Mouse (Mus musculus) heart, embryonic 12.5 days (tissue): Measurements from ENCODE around the gene Samd15. TPM values are rescaled to one million over a fixed set of nuclear protein-coding genes. Genes with fewer than 3 reads are reported as not detected.
"Not testable (repeated sequence)": the region's sequence is repeated elsewhere in the genome, so short reads cannot be mapped to it uniquely, and the experiment has no call there.

Experiments used
- ATAC-seq: fragments of 200-750 bp; cut with Nextera tagmentation; 2 replicates; pipeline ENCODE4 v1.8.0; 2017; ENCODE audit warnings: moderate TSS enrichment, moderate library complexity; ENCODE audit not compliant: insufficient number of reproducible peaks, low FRiP score
- H3K27ac ChIP-seq: fragments of 300-500 bp; sonication (generic); 2 replicates; pipeline ENCODE4 v1.5.1; 2016; ENCODE audit warnings: mild to moderate bottlenecking, moderate library complexity; ENCODE audit not compliant: poor library complexity, severe bottlenecking
- H3K27me3 ChIP-seq: fragments of 300-500 bp; sonication (generic); replicated peaks from 2 replicates; pipeline ENCODE4 v1.6.1; 2016; ENCODE audit warnings: mild to moderate bottlenecking, moderate library complexity
- H3K36me3 ChIP-seq: fragments of 300-500 bp; sonication (generic); 2 replicates; pipeline ENCODE4 v1.6.1; 2016; ENCODE audit warnings: mild to moderate bottlenecking, moderate library complexity
- H3K4me1 ChIP-seq: fragments of 300-500 bp; sonication (generic); replicated peaks from 2 replicates; pipeline ENCODE4 v1.6.1; 2016; ENCODE audit warnings: mild to moderate bottlenecking
- H3K4me2 ChIP-seq: fragments of 300-500 bp; sonication (generic); 2 replicates; pipeline ENCODE4 v1.6.1; 2016; ENCODE audit warnings: mild to moderate bottlenecking, moderate library complexity
- H3K4me3 ChIP-seq: fragments of 300-500 bp; sonication (generic); 2 replicates; pipeline ENCODE4 v1.5.1; 2016; ENCODE audit warnings: mild to moderate bottlenecking
- H3K9ac ChIP-seq: fragments of 300-500 bp; sonication (generic); 2 replicates; pipeline ENCODE4 v1.6.1; 2016; ENCODE audit warnings: mild to moderate bottlenecking, moderate library complexity
- H3K9me3 ChIP-seq: fragments of 300-500 bp; sonication (generic); replicated peaks from 2 replicates; pipeline ENCODE4 v1.6.1; 2016; ENCODE audit warnings: mild to moderate bottlenecking, moderate library complexity
- WGBS: fragments of 180-500 bp; shearing (Covaris S2); methylation state at CpG from one replicate; pipeline ENCODE4 v1.1.7; 2016; 5-methylcytosine and 5-hydroxymethylcytosine counted together
- polyA plus RNA-seq: library from polyadenylated mRNA; unstranded; fragments of >200 nt; fragmentation: Nextera tagmentation; extraction: Ambion mirVana; gene quantifications from 2 replicates; pipeline ENCODE4 v1.2.1, GENCODE M21; 2016

The Samd15 gene
- polyA plus RNA-seq, 1 experiment from 2014 or later = 1.3 TPM

GRCm38 (mm10) chr12:87198792-87199191 lies 731 bp upstream of the Samd15 start:
- no peaks in the 10 kb centered on the region for H3K36me3 ChIP-seq
- WGBS = 55% methylated on average over 6 of the region's 6 CpGs
- H3K9me3 ChIP-seq = no peaks in the 10 kb centered on the region
- H3K27me3 ChIP-seq = no peaks in the 10 kb centered on the region
- H3K4me2 ChIP-seq = peak overlapping the region; percentile 86
- H3K9ac ChIP-seq = peak overlapping the region; percentile 84; the same call in 1 of the 2 replicates
- H3K4me3 ChIP-seq = peak overlapping the region; percentile 68
- ATAC-seq = no peak
- peaks cover 5% of the 10 kb centered on the region; the same call in 1 of the 2 replicates for H3K4me1 ChIP-seq
- H3K27ac ChIP-seq = no peak overlapping the region

- no peaks in the 10 kb centered on the region for H3K27me3 ChIP-seq
- H3K27ac ChIP-seq = peak within 1 kb of the TSS; percentile 6; the same call in 1 of the 2 replicates
- H3K4me1 ChIP-seq = peaks cover 5% of the 10 kb centered on the region; the same call in 1 of the 2 replicates
- no peaks in the 10 kb centered on the region for H3K36me3 ChIP-seq
- peak within 1 kb of the TSS; percentile 86 for H3K4me2 ChIP-seq
- peak within 1 kb of the TSS; percentile 84 for H3K9ac ChIP-seq
- no peaks in the 10 kb centered on the region for H3K9me3 ChIP-seq
- WGBS = under 1% methylated on average over 67 of the region's 70 CpGs
- peak; percentile 91 for ATAC-seq
- H3K4me3 ChIP-seq = peak within 1 kb of the TSS; percentile 68
These were observed 557 bp downstream of the Samd15 start, which contains the start of gene Tmed8 for GRCm38 (mm10) chr12:87199973-87200586. Tmed8 (minus strand) TSS chr12:87200454.

GRCm38 (mm10) chr12:87201694-87202093 lies 2.2 kb downstream of the Samd15 start:
- Histone ChIP-seq H3K36me3 (no peaks in the 10 kb centered on the region), H3K27me3 (no peaks in the 10 kb centered on the region), H3K9me3 (no peaks in the 10 kb centered on the region), H3K9ac (no peak overlapping the region), H3K4me2 (no peak overlapping the region), H3K4me1 (peaks cover 5% of the 10 kb centered on the region; the same call in 1 of the 2 replicates), H3K27ac (no peak overlapping the region), H3K4me3 (no peak overlapping the region)
- 62% methylated on average over 5 of the region's 5 CpGs for WGBS
- no peak for ATAC-seq

- not testable (repeated sequence) for ATAC-seq, H3K9me3 ChIP-seq, H3K4me3 ChIP-seq, H3K9ac ChIP-seq, H3K4me1 ChIP-seq, H3K27me3 ChIP-seq, H3K36me3 ChIP-seq, H3K27ac ChIP-seq, H3K4me2 ChIP-seq
- WGBS = 85% methylated on average over 5 of the region's 5 CpGs
These were observed 6.3 kb downstream of the Samd15 start for GRCm38 (mm10) chr12:87205789-87206188.

- 42% methylated on average over 2 of the region's 2 CpGs for WGBS
- no peaks in the 10 kb centered on the region for H3K27me3 ChIP-seq
These were observed 13.5 kb downstream of the Samd15 start for GRCm38 (mm10) chr12:87212844-87213606.

GRCm38 (mm10) chr12:87216053-87216452 lies 16.5 kb downstream of the Samd15 start:
- Histone ChIP-seq H3K9ac (no peak overlapping the region), H3K27ac (no peak overlapping the region), H3K4me1 (peaks cover 4% of the 10 kb centered on the region), H3K36me3 (no peaks in the 10 kb centered on the region), H3K4me3 (no peak overlapping the region), H3K27me3 (no peaks in the 10 kb centered on the region), H3K4me2 (no peak overlapping the region), H3K9me3 (no peaks in the 10 kb centered on the region)
- 63% methylated on average over 2 of the region's 2 CpGs for WGBS
- ATAC-seq = no peak

More at GRCm38 (mm10) chr12:87212844-87213606, 13.5 kb downstream of the Samd15 start:
- Histone ChIP-seq H3K27ac (no peak overlapping the region), H3K4me2 (no peak overlapping the region), H3K36me3 (no peaks in the 10 kb centered on the region), H3K4me1 (no peaks in the 10 kb centered on the region), H3K4me3 (no peak overlapping the region), H3K9ac (no peak overlapping the region), H3K9me3 (no peaks in the 10 kb centered on the region)
- ATAC-seq = no peak

GRCm38 (mm10) chr12:87217596-87217995 lies 18.1 kb downstream of the Samd15 start:
- H3K27me3 ChIP-seq = no peaks in the 10 kb centered on the region
- no peak overlapping the region for H3K9ac ChIP-seq
- no peak for ATAC-seq
- H3K36me3 ChIP-seq = no peaks in the 10 kb centered on the region
- no peak overlapping the region for H3K27ac ChIP-seq
- H3K4me2 ChIP-seq = no peak overlapping the region
- no peak overlapping the region for H3K4me3 ChIP-seq
- peaks cover 4% of the 10 kb centered on the region for H3K4me1 ChIP-seq
- H3K9me3 ChIP-seq = no peaks in the 10 kb centered on the region

GRCm38 (mm10) chr12:87219362-87219761 lies 19.8 kb downstream of the Samd15 start:
- Histone ChIP-seq H3K4me1 (peaks cover 4% of the 10 kb centered on the region), H3K27me3 (no peaks in the 10 kb centered on the region), H3K4me2 (no peak overlapping the region), H3K9ac (no peak overlapping the region), H3K9me3 (no peaks in the 10 kb centered on the region), H3K36me3 (no peaks in the 10 kb centered on the region), H3K27ac (no peak overlapping the region), H3K4me3 (no peak overlapping the region)
- ATAC-seq = no peak
- WGBS = 60% methylated on average over 7 of the region's 7 CpGs

GRCm38 (mm10) chr12:87224950-87225349 lies 25.4 kb downstream of the Samd15 start:
- H3K27ac ChIP-seq = no peak overlapping the region
- no peaks in the 10 kb centered on the region for H3K36me3 ChIP-seq
- 0 out of 2 replicates have a peak, but pooled peaks cover 7% of the 10 kb centered on the region for H3K4me1 ChIP-seq
- no peak overlapping the region for H3K9ac ChIP-seq
- H3K4me2 ChIP-seq = peak overlapping the region; percentile 50
- no peak for ATAC-seq
- WGBS = 53% methylated on average over 10 of the region's 10 CpGs
- no peaks in the 10 kb centered on the region for H3K27me3 ChIP-seq
- 0 out of 2 replicates have a peak, but pooled peaks cover 3% of the 10 kb centered on the region for H3K9me3 ChIP-seq
- H3K4me3 ChIP-seq = no peak overlapping the region

- no peak overlapping the region for H3K4me2 ChIP-seq
- ATAC-seq = no peak
- WGBS = 66% methylated on average over 7 of the region's 7 CpGs
- 0 out of 2 replicates have a peak, but pooled peaks cover 3% of the 10 kb centered on the region for H3K9me3 ChIP-seq
- 0 out of 2 replicates have a peak, but pooled peaks cover 7% of the 10 kb centered on the region for H3K4me1 ChIP-seq
- H3K4me3 ChIP-seq = no peak overlapping the region
- H3K9ac ChIP-seq = no peak overlapping the region
- H3K36me3 ChIP-seq = no peaks in the 10 kb centered on the region
- H3K27me3 ChIP-seq = no peaks in the 10 kb centered on the region
- H3K27ac ChIP-seq = no peak overlapping the region
These were observed 27.3 kb downstream of the Samd15 start for GRCm38 (mm10) chr12:87226801-87227200.

- no peaks in the 10 kb centered on the region for H3K36me3 ChIP-seq
- no peak overlapping the region for H3K4me2 ChIP-seq
- H3K4me1 ChIP-seq = 0 out of 2 replicates have a peak, but pooled peaks cover 7% of the 10 kb centered on the region
- ATAC-seq = no peak
- no peak overlapping the region for H3K9ac ChIP-seq
- H3K9me3 ChIP-seq = 0 out of 2 replicates have a peak, but pooled peaks cover 3% of the 10 kb centered on the region
- H3K27ac ChIP-seq = no peak overlapping the region
- WGBS = 81% methylated on average over 2 of the region's 2 CpGs
- H3K27me3 ChIP-seq = no peaks in the 10 kb centered on the region
- H3K4me3 ChIP-seq = no peak overlapping the region
These were observed 30.1 kb downstream of the Samd15 start for GRCm38 (mm10) chr12:87229633-87230032.
